In genomic region chr9:72699702-72700101, GRCm38 (mm10) we compare ENCODE assay signal across 8 mouse cellular contexts. TPM values are rescaled to one million over a fixed set of nuclear protein-coding genes. Genes with fewer than 3 reads are reported as not detected.
A peak's percentile ranks its signal among the peaks of the same experiment; 100 is the strongest.
DNase-seq lines count a peak whose midpoint lies in the region; ATAC-seq lines count a peak whose summit lies in the region.

No protein-coding gene starts in this region.

- no peak overlapping the region for H3K4me2 ChIP-seq in liver, embryonic 16.5 days (ENCODE audit: low read depth, low read length)

- intact Hi-C loops in left cerebral cortex, postnatal 14 days (cut with DNase I) = no loop called here

- WGBS in liver, embryonic 16.5 days (ENCODE audit: insufficient replicate concordance) = 20% methylated on average over 3 of the region's 3 CpGs

- peaks cover 13% of the 10 kb centered on the region for H3K4me1 ChIP-seq in liver, embryonic 16.5 days (ENCODE audit: control insufficient read depth, low read depth, low read length)

- no peaks in the 10 kb centered on the region for H3K27me3 ChIP-seq in liver, embryonic 16.5 days (ENCODE audit: control insufficient read depth, insufficient read depth, low read depth, low read length)

- peaks cover 18% of the 10 kb centered on the region for H3K36me3 ChIP-seq in liver, embryonic 16.5 days (ENCODE audit: control insufficient read depth, insufficient read depth)

- no peak overlapping the region for H3K27ac ChIP-seq in liver, embryonic 16.5 days (ENCODE audit: low read length)

- H3K9ac ChIP-seq in liver, embryonic 16.5 days (ENCODE audit: low read depth, low read length) = no peak overlapping the region

- H3K9me3 ChIP-seq in liver, embryonic 16.5 days (replicated peaks; ENCODE audit: control insufficient read depth, low read length) = no peaks in the 10 kb centered on the region

- DNase-seq in kidney, adult 9 months = peak; percentile 48
- DNase-seq in kidney, postnatal 4 days = no peak
- DNase-seq in c-Kit-positive CD71-positive TER-119-positive erythroid progenitor cells, embryonic 14.5 days (ENCODE audit: low spot score) = peak; percentile 59
- DNase-seq in heart, adult 8-10 months (ENCODE audit: low spot score) = peak; percentile 55
- DNase-seq in layer of hippocampus, postnatal 25 days (ENCODE audit: extremely low spot score in 1 of 2, low spot score in 1 of 2) = no peak
- no peak for DNase-seq in left cerebral cortex, postnatal 14 days (ENCODE audit: low spot score in 2 of 2)
- DNase-seq in B cell, adult 2 months = no peak

- peak; percentile 95 for ATAC-seq in liver, embryonic 16.5 days (ENCODE audit: low read depth)

- no peak overlapping the region for H3K4me3 ChIP-seq in liver, embryonic 16.5 days (ENCODE audit: low read depth, low read length)

RNA-seq across cellular contexts. Expression of gene Nedd4, which starts 37.6 kb away (rescaled TPM):
- 100 to 1,000 TPM; 344 to 366 (median 354) TPM for total RNA-seq in heart, adult 8-10 months (2022)
- polyA plus RNA-seq in liver, embryonic 16.5 days (2015; fragmentation: Nextera tagmentation; extraction: Ambion mirVana) = 94.7 and 98.2 TPM in 2 replicates
- 100 to 1,000 TPM; 297 to 304 TPM for total RNA-seq in layer of hippocampus, postnatal 25 days (2021)
- total RNA-seq in left cerebral cortex, postnatal 14 days (2021) = 100 to 1,000 TPM; 298 to 311 TPM

Comparison
In these comparisons a context has a peak if more than half of its experiments do, and no peak if none do; other contexts are left out.
1. DNase-seq: peak in kidney, adult 9 months (single experiment), c-Kit-positive CD71-positive TER-119-positive erythroid progenitor cells, embryonic 14.5 days (single experiment) and heart, adult 8-10 months (single experiment); none in kidney, postnatal 4 days (0 of 2), layer of hippocampus, postnatal 25 days (0 of 2), left cerebral cortex, postnatal 14 days (0 of 2) and B cell, adult 2 months (0 of 2).